ENCODE assay signal across 17 mouse cellular contexts in genomic region chr1:176971479-176971797, GRCm38 (mm10).
DNase-seq lines count a peak whose midpoint lies in the region; ATAC-seq and TF ChIP-seq lines count a peak whose summit lies in the region.
"Had no signal": no experiment of that assay in that cellular context is flagged by ENCODE, and none has a peak within 500 bp of the region (broad histone marks: within the 10 kb centered on the region; RNA-seq: fewer than 3 reads in every experiment).

No protein-coding gene starts in this region.

- H3K9ac ChIP-seq in forebrain, embryonic 12.5 days = no peak overlapping the region
- no peak overlapping the region for H3K9ac ChIP-seq in lung, postnatal 0 days (replicated peaks; ENCODE audit: low read depth)
- no peak overlapping the region for H3K9ac ChIP-seq in hindbrain, embryonic 14.5 days
- H3K9ac ChIP-seq in midbrain, postnatal 0 days (replicated peaks; ENCODE audit: low read length, poor library complexity, severe bottlenecking) = no peak overlapping the region
- H3K9ac ChIP-seq: limb, embryonic 15.5 days had no signal

- H3K27ac ChIP-seq in forebrain, embryonic 12.5 days = peak overlapping the region; percentile 42; the same call in 1 of the 2 replicates
- H3K27ac ChIP-seq in forebrain, embryonic 10.5 days = no peak overlapping the region
- H3K27ac ChIP-seq in lung, postnatal 0 days (ENCODE audit: low read length) = peak overlapping the region; percentile 71
- peak overlapping the region; percentile 57 for H3K27ac ChIP-seq in hindbrain, embryonic 14.5 days
- H3K27ac ChIP-seq in midbrain, postnatal 0 days (ENCODE audit: low read depth, low read length) = 0 out of 2 replicates have a peak overlapping the region, but pooled peaks have one; percentile 0
- H3K27ac ChIP-seq: embryonic facial prominence, embryonic 10.5 days; heart, adult 2 months; limb, embryonic 15.5 days had no signal

- no peak for TF ChIP-seq CTCF in lung, postnatal 0 days (IDR thresholded peaks at IDR 0.05)
- TF ChIP-seq CTCF in midbrain, postnatal 0 days (IDR thresholded peaks at IDR 0.05) = no peak

- no peak for DNase-seq in forebrain, embryonic 10.5 days (ENCODE audit: extremely low spot score, low spot score)
- no peak for DNase-seq in lung, postnatal 0 days (ENCODE audit: low spot score)
- DNase-seq in lung, postnatal 25 days (ENCODE audit: low spot score) = no peak
- DNase-seq in hindbrain, embryonic 14.5 days (ENCODE audit: low spot score) = no peak
- no peak for DNase-seq in midbrain, postnatal 0 days (ENCODE audit: low spot score)
- DNase-seq in adrenal gland, postnatal 14 days = no peak
- DNase-seq in layer of hippocampus, adult 8-10 months (ENCODE audit: low spot score in 2 of 2) = no peak
- DNase-seq: adrenal gland, postnatal 10 days; cerebellum, adult 9-11 months; heart, adult 2 months; lung, adult 18-20 months; thymus, adult 2 months had no signal

- 0 out of 2 replicates have a peak, but pooled peaks cover 3% of the 10 kb centered on the region for H3K27me3 ChIP-seq in forebrain, embryonic 12.5 days
- H3K27me3 ChIP-seq in forebrain, embryonic 10.5 days (ENCODE audit: poor library complexity, severe bottlenecking) = no peaks in the 10 kb centered on the region
- no peaks in the 10 kb centered on the region for H3K27me3 ChIP-seq in lung, postnatal 0 days (replicated peaks; ENCODE audit: insufficient read depth, low read length)
- H3K27me3 ChIP-seq in hindbrain, embryonic 14.5 days (ENCODE audit: control insufficient read depth, insufficient read depth, low read length) = no peaks in the 10 kb centered on the region
- no peaks in the 10 kb centered on the region for H3K27me3 ChIP-seq in midbrain, postnatal 0 days (ENCODE audit: insufficient read depth, low read length)
- H3K27me3 ChIP-seq: limb, embryonic 15.5 days had no signal

- no peaks in the 10 kb centered on the region for H3K9me3 ChIP-seq in forebrain, embryonic 12.5 days
- H3K9me3 ChIP-seq in forebrain, embryonic 10.5 days = no peaks in the 10 kb centered on the region
- H3K9me3 ChIP-seq in lung, postnatal 0 days (ENCODE audit: low read length) = no peaks in the 10 kb centered on the region
- no peaks in the 10 kb centered on the region for H3K9me3 ChIP-seq in hindbrain, embryonic 14.5 days (ENCODE audit: control insufficient read depth, low read length)
- H3K9me3 ChIP-seq in midbrain, postnatal 0 days (ENCODE audit: low read length) = no peaks in the 10 kb centered on the region
- H3K9me3 ChIP-seq: embryonic facial prominence, embryonic 10.5 days; limb, embryonic 15.5 days had no signal

- H3K4me1 ChIP-seq in forebrain, embryonic 12.5 days = peaks cover 20% of the 10 kb centered on the region
- peaks cover 9% of the 10 kb centered on the region; the same call in 1 of the 2 replicates for H3K4me1 ChIP-seq in forebrain, embryonic 10.5 days
- no peaks in the 10 kb centered on the region for H3K4me1 ChIP-seq in lung, postnatal 0 days (ENCODE audit: insufficient read depth, low read depth, low read length)
- H3K4me1 ChIP-seq in hindbrain, embryonic 14.5 days (replicated peaks; ENCODE audit: control insufficient read depth, insufficient read depth, low read length) = 0 out of 2 replicates have a peak, but pooled peaks cover 15% of the 10 kb centered on the region
- no peaks in the 10 kb centered on the region for H3K4me1 ChIP-seq in midbrain, postnatal 0 days (ENCODE audit: insufficient read depth, low read length)
- H3K4me1 ChIP-seq: embryonic facial prominence, embryonic 10.5 days; limb, embryonic 15.5 days had no signal

- no peak for ATAC-seq in forebrain, embryonic 12.5 days (ENCODE audit: low FRiP score)
- no peak for ATAC-seq in lung, postnatal 0 days
- no peak for ATAC-seq in hindbrain, embryonic 14.5 days (ENCODE audit: low FRiP score)
- ATAC-seq in midbrain, postnatal 0 days (ENCODE audit: low FRiP score) = no peak
- ATAC-seq: inflammation-experienced regulatory T-cells, adult 6 months had no signal

- H3K36me3 ChIP-seq in forebrain, embryonic 12.5 days (replicated peaks) = no peaks in the 10 kb centered on the region
- no peaks in the 10 kb centered on the region for H3K36me3 ChIP-seq in forebrain, embryonic 10.5 days (replicated peaks)
- no peaks in the 10 kb centered on the region for H3K36me3 ChIP-seq in lung, postnatal 0 days (ENCODE audit: insufficient read depth, low read length)
- H3K36me3 ChIP-seq in hindbrain, embryonic 14.5 days (replicated peaks; ENCODE audit: control insufficient read depth, insufficient read depth) = no peaks in the 10 kb centered on the region
- no peaks in the 10 kb centered on the region for H3K36me3 ChIP-seq in midbrain, postnatal 0 days (ENCODE audit: insufficient read depth, low read length)
- H3K36me3 ChIP-seq: embryonic facial prominence, embryonic 10.5 days; limb, embryonic 15.5 days had no signal

- 88% methylated on average over 4 of the region's 4 CpGs for WGBS in forebrain, embryonic 12.5 days
- WGBS in forebrain, embryonic 10.5 days = 93% methylated on average over 4 of the region's 4 CpGs
- WGBS in lung, postnatal 0 days = 60% methylated on average over 4 of the region's 4 CpGs
- WGBS in hindbrain, embryonic 14.5 days = 89% methylated on average over 4 of the region's 4 CpGs
- WGBS in midbrain, postnatal 0 days = 66% methylated on average over 4 of the region's 4 CpGs

- TF ChIP-seq EP300 in lung, postnatal 0 days (IDR thresholded peaks at IDR 0.05) = no peak

- H3K4me3 ChIP-seq in forebrain, embryonic 12.5 days (replicated peaks) = no peak overlapping the region
- no peak overlapping the region for H3K4me3 ChIP-seq in forebrain, embryonic 10.5 days
- no peak overlapping the region for H3K4me3 ChIP-seq in lung, postnatal 0 days (ENCODE audit: low read depth, low read length)
- H3K4me3 ChIP-seq in hindbrain, embryonic 14.5 days (replicated peaks; ENCODE audit: low read length) = no peak overlapping the region
- no peak overlapping the region for H3K4me3 ChIP-seq in midbrain, postnatal 0 days (ENCODE audit: low read depth, low read length)
- H3K4me3 ChIP-seq: embryonic facial prominence, embryonic 10.5 days; erythroblast, embryonic 14.5 days; heart, adult 2 months; limb, embryonic 15.5 days had no signal

- H3K4me2 ChIP-seq in forebrain, embryonic 12.5 days = no peak overlapping the region
- H3K4me2 ChIP-seq in lung, postnatal 0 days (replicated peaks; ENCODE audit: low read depth, low read length) = no peak overlapping the region
- no peak overlapping the region for H3K4me2 ChIP-seq in hindbrain, embryonic 14.5 days (replicated peaks)
- H3K4me2 ChIP-seq in midbrain, postnatal 0 days (ENCODE audit: low read depth, low read length, poor library complexity, severe bottlenecking) = no peak overlapping the region
- H3K4me2 ChIP-seq: limb, embryonic 15.5 days had no signal
